Mouse (Mus musculus) lung, adult 18-20 months (tissue): ENCODE results near the gene Igsf9.

ENCODE experiments used
- DNase-seq, 2 experiments: peaks; one replicate each; pipeline ENCODE4 v3.0.0; 2022; ENCODE audit warnings: mixed read lengths in 2 of 2

Igsf9 gene

DNA sequence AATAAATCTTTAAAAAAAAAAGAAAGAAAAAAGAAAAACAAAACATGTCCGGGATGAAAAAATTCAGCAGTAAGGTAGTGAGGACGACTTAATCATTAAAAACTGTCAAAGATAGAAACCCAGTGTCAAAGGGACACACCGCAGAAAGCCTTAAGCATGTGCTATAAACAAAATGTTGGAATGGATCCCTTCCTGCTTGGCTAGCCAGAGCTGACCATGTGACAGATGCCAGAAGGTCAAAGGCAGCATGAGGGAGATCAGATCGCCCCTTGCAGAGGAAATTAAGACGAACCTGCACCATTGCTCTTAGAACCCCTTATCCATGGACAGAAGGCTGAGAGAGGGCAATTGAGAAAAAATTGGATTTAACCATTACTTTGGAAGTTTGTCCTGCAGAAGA is 12.2 kb upstream of the Igsf9 start:
- DNase-seq: no peak

DNA sequence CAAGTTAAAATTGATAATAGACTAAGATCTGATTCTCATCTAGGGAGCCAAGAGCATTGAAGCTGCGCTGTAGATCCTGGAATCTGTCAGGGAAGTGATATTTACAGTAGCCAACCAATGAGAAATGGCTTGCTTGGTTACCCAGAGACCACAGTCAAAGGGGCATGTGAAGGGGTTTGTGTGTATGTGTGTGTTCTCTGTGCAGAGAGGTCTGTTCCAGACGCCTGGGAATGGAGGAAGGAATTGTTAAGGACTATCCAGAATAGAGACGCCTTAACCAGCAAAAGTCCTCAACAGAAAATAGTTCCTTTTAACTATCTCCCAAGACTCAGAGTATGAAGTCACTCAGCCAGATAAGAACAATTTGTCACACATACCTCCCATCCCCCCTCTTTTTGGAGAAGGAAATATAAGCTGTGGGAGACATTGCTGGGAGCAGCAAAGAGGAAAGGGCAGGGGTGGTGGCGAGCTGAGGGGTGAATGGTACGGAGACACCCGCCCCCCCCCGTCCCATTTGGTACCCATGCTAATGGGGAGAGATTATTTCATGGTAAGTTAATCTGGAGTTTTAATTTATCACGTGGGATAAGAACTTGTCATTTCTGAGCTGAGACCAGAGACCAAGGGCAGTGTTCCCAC is 11.7 kb upstream of the Igsf9 start:
- no peak for DNase-seq

DNA sequence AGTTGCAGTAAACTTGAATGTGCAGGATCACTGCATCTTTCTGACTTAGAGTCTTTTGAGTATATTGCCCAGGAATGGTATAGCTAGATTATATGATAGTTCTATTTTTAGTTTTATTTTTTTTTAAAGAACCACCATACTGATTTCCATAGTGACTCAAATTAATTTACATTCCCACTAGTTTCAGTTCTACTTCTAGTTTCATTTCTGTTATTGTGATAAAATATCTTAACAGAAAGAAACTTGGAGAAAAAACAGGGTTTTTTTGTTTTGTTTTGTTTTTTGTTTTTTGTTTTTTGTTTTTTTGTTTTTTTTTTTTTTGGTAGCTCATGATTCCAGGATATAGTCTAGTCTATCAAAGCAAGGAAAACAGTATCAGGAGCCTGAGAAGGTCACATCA is 8.7 kb upstream of the Igsf9 start:
- no peak for DNase-seq

DNA sequence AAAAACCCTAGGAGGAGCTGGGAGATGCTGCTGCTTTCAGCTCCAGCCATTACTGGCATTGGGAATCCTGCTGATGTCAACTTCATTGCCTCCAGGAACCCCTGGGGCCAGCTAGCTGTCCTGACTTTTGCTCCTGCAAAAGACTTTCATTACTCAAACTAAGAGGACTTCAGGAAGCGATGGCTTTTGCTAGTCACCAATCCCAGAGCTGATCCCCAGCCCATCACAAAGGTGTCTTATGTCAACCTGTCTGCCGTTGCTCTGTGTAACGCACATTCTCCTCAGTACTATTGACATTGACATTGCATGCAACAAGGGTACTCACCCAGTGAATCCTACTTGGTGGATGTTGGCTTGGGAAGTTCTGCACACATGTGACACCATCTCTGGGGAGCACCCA is 7.4 kb upstream of the Igsf9 start:
- DNase-seq: no peak

- peak; percentile 32 to 45 for DNase-seq
Measured at GRCm38 (mm10) chr1:172475054-172475741, 6.4 kb upstream of the Igsf9 start, which contains the start of gene Slamf9. Slamf9 (plus strand) TSS chr1:172475358.

GRCm38 (mm10) chr1:172478020-172478419 is 3.6 kb upstream of the Igsf9 start:
- DNase-seq: no peak

DNA sequence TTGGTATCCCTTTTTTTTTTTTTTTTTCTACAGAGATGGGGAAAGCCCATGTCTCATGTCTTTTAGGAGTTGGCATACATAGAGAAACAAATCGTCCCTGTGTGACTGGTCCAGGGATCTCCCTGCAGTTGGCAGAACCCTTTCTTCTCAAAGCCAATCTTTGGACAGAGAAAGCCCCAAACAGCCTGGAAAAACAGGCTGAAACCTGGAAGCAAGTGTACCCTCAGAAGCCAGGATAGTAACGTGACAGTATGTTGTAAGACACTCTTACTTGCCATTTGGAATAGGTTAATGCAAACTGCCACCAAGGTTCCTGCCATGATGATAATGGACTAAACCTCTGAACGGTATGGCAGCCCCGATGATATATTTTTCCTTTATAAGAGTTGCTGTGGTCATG is 1.2 kb upstream of the Igsf9 start:
- DNase-seq: no peak

DNA sequence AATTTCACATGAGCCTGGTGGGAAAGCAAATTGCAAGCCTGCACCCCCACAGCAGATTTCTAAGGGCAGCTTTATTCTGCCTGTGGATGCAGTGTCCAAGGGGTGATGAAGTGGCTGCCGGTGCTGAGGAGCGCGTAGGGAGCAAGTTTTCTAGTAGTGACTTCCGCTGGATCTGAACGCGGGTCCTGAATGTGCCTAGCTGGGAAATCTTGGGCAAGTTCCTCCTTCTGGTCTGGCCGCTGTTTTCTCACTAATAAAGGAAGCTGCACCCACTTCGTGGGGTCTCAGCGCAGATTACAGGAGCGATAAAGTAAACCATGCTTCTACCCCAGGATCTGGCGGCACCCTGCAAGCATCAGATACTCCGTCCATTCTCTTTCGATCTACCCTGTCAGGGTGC is 477 bp upstream of the Igsf9 start:
- no peak for DNase-seq

DNA sequence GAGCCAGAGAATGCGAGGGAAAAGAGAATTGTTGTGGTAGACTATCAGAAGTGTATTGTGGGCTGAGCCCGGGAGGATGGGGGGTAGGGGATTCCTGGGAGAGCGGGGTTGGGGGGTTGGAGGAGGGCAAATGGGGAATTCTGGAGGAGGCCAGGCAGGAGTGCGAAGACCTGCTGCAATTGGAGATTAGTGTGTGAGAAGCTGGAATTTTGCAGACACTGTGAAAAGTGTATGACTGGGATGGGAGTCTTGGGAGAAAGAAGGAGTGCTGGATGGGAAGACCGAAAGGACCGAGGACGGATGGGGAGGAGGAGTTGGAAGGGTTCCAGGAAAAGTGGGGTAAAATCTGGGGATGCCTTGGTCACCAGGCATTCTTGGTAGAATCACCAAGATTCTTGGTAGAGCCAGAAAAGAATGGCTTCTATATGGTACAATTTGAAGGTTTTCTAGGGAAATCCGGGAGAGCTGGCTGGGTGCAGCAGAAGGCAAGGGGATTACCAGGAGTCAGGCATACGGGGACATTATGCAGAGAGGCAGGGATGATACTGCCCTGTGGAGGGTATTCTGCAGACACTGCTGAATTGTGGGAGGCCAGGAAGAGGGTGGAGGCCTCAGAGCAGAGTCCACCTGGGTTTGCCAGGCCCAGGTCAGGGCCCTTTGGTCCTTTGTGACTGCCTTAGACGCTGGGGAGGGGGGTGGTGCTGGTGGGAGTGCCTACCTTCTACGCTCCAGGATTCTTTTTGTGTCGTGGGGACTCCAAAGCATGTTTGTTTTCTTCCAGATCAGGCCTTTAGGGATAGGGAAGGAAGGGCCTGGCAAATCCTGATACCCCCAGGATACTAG is 1.2 kb downstream of the Igsf9 start:
- no peak for DNase-seq

- no peak for DNase-seq
Measured at GRCm38 (mm10) chr1:172483361-172483660, 1.7 kb downstream of the Igsf9 start.

DNA sequence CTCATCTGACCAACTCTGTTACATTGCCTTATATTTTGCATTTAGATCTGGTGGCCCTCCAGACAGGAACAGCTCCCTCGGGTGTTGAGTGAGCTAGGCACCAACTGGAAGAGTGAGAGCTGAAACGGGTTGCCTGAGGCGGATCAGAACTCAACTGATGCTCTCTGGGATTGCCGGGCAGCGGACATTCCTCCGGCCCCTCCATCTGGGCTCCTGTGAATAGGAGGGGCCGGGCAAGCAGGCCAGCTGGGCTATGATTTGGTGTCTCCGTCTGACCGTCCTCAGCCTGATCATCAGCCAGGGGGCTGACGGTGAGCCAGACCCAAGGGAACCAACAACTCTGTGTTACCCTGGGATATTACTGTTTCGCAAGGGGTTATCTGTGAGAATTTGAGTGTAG is 2.6 kb downstream of the Igsf9 start:
- no peak for DNase-seq

DNA sequence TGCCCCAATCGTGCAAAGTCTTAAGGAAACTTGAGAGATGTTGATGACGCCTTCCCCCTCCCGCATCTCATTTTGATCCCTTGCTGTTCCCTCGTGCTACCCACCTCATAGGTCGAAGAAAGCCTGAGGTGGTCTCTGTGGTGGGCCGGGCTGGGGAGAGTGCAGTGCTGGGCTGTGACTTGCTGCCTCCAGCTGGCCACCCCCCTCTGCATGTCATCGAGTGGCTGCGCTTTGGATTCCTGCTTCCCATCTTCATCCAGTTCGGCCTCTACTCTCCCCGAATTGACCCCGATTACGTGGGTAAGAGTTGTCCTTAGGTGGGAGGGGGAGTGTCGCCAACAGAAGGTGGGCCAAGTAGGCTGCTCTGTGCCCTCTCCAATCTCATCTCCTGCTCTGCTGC is 3.1 kb downstream of the Igsf9 start:
- DNase-seq: no peak

- no peak for DNase-seq
Measured at GRCm38 (mm10) chr1:172485821-172486220, 4.2 kb downstream of the Igsf9 start.

- no peak for DNase-seq
Measured at GRCm38 (mm10) chr1:172486236-172486635, 4.6 kb downstream of the Igsf9 start.

DNA sequence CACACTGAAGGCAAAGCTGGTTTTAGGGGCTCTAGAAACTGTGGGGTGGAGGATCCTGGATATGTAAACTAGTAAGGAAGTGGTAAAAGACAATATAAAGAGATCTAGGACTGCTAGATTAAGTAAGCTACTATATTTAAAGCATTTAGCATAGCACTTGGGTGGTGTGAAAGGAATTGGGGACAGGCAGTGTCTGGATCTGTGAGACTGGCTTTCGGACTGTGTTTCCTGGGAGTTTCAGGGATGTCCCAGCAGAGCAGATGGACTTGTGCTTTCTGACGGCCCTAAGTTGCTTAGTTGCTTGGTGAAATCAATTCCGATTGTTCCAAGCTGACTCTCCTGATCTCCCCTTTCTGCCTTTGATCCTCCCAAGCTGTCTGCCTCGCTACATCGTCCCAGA is 5.1 kb downstream of the Igsf9 start:
- DNase-seq: no peak

GRCm38 (mm10) chr1:172487859-172488258 is 6.3 kb downstream of the Igsf9 start:
- DNase-seq: no peak

GRCm38 (mm10) chr1:172488831-172489230 is 7.2 kb downstream of the Igsf9 start:
- no peak for DNase-seq

GRCm38 (mm10) chr1:172489585-172490250 is 8.1 kb downstream of the Igsf9 start:
- no peak for DNase-seq

DNA sequence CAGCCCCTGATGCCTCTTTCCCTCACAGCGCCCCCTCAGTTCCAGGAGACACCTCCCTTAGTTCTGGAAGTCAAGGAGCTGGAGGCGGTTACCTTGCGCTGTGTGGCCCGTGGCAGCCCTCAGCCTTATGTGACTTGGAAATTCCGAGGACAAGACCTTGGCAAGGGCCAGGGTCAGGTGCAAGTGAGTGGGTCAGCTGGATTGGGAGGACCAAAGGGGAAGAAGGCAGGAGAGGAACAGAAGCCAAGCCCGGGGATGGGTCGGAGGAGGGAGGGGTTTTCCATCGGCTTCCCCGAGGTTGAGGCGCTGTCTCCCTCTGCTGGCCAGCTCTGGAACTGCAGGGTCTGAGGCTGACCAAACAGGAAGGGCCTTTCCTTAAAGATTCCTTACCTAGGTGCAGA is 8.7 kb downstream of the Igsf9 start:
- peak; percentile 86 to 89 for DNase-seq

DNA sequence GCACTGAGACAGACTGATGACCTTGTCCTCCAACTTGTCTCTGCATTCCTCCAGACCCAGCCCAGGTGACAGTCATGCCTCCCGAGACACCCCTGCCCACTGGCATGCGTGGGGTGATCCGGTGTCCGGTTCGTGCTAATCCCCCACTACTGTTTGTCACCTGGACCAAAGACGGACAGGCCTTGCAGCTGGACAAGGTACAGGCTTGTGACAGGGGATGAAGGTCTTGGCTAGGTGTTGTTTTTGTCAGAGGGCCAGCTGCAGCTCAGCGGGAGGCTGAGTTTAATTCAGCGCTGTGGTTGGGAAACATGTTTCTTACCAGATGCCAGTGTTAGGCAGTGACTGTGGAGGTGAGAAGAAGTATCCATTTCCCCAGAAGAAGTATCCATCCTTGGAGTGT is 10.5 kb downstream of the Igsf9 start:
- DNase-seq: no peak

DNA sequence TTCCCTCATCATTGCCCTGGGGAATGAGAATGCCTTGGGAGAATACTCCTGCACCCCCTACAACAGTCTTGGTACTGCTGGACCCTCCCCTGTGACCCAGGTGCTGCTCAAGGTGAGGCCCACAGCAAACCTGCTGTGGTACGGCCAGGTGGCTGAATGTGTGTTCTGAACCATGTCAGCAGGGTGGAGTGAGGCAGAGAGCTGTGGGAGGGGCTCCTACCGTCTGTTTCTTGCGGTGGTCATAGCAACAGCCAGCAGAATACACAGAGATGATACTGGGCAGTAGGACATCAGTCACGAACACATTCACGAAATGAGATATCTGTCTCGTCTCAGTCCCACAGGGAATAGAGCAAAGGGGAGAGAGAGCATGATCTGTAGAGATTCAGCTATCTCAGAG is 11.9 kb downstream of the Igsf9 start:
- DNase-seq: no peak

- no peak for DNase-seq
Measured at GRCm38 (mm10) chr1:172496030-172496429, 14.4 kb downstream of the Igsf9 start.

DNA sequence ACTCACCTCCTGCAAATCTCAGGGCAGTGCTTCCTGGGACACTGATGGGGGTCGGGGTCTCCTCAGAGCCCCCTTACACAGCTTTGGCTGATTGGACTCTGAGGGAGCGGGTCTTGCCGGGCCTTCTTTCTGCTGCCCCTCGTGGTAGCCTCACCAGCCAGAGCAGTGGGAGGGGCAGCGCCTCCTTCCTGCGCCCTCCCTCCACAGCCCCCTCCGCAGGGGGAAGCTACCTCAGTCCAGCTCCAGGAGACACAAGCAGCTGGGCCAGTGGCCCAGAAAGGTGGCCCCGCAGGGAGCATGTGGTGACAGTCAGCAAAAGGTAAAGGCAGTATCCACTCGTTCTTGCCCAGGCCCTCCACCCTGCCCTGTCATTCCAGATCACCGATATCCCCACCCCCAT is 15.8 kb downstream of the Igsf9 start:
- no peak for DNase-seq
